ENCODE assay signal across 8 mouse cellular contexts in the genomic region with DNA sequence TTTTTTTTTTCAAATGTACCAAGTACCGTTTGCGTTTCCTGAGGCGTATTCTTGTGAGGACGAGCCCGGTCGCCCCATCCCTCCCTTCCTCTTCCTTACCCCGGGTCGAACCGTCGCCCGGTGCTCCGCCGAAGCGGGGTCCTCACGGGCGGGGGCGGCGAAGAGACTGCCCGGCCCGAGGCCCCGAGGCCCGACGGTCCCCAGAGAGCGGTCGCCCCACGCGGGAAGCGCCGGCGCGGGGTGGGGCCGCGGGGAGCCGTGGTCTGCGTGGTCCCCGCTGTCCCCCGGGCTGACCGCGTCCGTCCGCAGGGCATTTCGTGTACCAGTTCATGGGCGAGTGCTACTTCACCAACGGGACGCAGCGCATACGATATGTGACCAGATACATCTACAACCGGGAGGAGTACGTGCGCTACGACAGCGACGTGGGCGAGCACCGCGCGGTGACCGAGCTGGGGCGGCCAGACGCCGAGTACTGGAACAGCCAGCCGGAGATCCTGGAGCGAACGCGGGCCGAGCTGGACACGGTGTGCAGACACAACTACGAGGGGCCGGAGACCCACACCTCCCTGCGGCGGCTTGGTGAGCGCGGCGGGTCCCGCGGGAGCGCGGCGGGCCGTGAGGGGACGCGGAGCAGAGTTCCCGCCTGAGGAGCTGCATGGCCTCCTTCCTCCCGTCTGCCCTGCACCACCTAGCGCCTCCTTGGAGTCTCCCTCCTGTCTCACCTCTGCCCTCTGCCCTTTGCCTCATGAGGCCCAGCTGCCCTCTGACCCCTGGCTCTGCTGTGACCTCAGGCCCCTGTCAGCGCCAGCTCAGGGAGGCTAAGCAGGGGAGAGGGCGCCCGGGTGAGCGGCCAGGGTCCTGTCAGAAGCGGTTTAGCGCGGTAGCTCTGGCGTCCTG. TPM values are rescaled to one million over a fixed set of nuclear protein-coding genes. Genes with fewer than 3 reads are reported as not detected.
DNase-seq lines count a peak whose midpoint lies in the region; ATAC-seq and TF ChIP-seq lines count a peak whose summit lies in the region.

No protein-coding gene starts in this region.

- no peak for DNase-seq in lung, postnatal 0 days (ENCODE audit: low spot score)
- no peak for DNase-seq in lung, postnatal 36 days
- DNase-seq in embryo, embryonic 9.5 days (ENCODE audit: extremely low spot score): peak; percentile 87
- DNase-seq in induced T-regulatory cell, adult 2 months (ENCODE audit: low read depth): peak; percentile 57
- peak; percentile 49 for DNase-seq in testis, postnatal 10 days (ENCODE audit: low spot score)
- no peak for DNase-seq in urinary bladder, adult 2 months (ENCODE audit: low spot score)
- no peak for DNase-seq in left cerebral cortex, postnatal 4 days

- intact Hi-C loops in left cerebral cortex, postnatal 4 days (cut with DNase I): loop anchor here (5.0 kb wide), 1 partner anchor 48 kb away; no protein-coding TSS in a partner anchor

- H3K27ac ChIP-seq in lung, postnatal 0 days (ENCODE audit: low read length): no peak overlapping the region

- no peak overlapping the region for H3K9ac ChIP-seq in lung, postnatal 0 days (replicated peaks; ENCODE audit: low read depth)

- H3K9me3 ChIP-seq in lung, postnatal 0 days (ENCODE audit: low read length): no peaks in the 10 kb centered on the region
- 0 out of 2 replicates have a peak, but pooled peaks cover 5% of the 10 kb centered on the region for H3K9me3 ChIP-seq in megakaryocyte, embryonic 14.5 days

- H3K27me3 ChIP-seq in lung, postnatal 0 days (replicated peaks; ENCODE audit: insufficient read depth, low read length): peaks cover 21% of the 10 kb centered on the region
- H3K27me3 ChIP-seq in megakaryocyte, embryonic 14.5 days (replicated peaks): peaks cover 71% of the 10 kb centered on the region

- no peak for TF ChIP-seq EP300 in lung, postnatal 0 days (IDR thresholded peaks at IDR 0.05)

- H3K36me3 ChIP-seq in lung, postnatal 0 days (ENCODE audit: insufficient read depth, low read length): no peaks in the 10 kb centered on the region
- H3K36me3 ChIP-seq in megakaryocyte, embryonic 14.5 days (replicated peaks; ENCODE audit: low read length): no peaks in the 10 kb centered on the region

- H3K4me2 ChIP-seq in lung, postnatal 0 days (replicated peaks; ENCODE audit: low read depth, low read length): peak overlapping the region; percentile 78

- H3K4me3 ChIP-seq in lung, postnatal 0 days (ENCODE audit: low read depth, low read length): peak overlapping the region; percentile 45
- peak overlapping the region; percentile 89 for H3K4me3 ChIP-seq in megakaryocyte, embryonic 14.5 days (replicated peaks)

- peak; percentile 11; the same call in 1 of the 2 replicates for ATAC-seq in lung, postnatal 0 days

- peaks cover 6% of the 10 kb centered on the region for H3K4me1 ChIP-seq in lung, postnatal 0 days (ENCODE audit: insufficient read depth, low read depth, low read length)
- H3K4me1 ChIP-seq in megakaryocyte, embryonic 14.5 days: peaks cover 13% of the 10 kb centered on the region

- no peak for TF ChIP-seq CTCF in lung, postnatal 0 days (IDR thresholded peaks at IDR 0.05)

- 2% methylated on average over 78 of the region's 93 CpGs for WGBS in lung, postnatal 0 days

RNA-seq across cellular contexts. Expression of gene H2-Ab1, which starts 7.2 kb away (rescaled TPM):
- polyA plus RNA-seq in lung, postnatal 0 days (2015; fragmentation: Nextera tagmentation; extraction: Ambion mirVana): 17.8 and 19.2 TPM in 2 replicates
- 1.8 TPM in 1 of 2 replicates, not detected in the other for polyA plus RNA-seq in megakaryocyte, embryonic 14.5 days (2012; ENCODE audit: insufficient read depth, low replicate concordance)
- polyA plus RNA-seq in urinary bladder, adult 2 months (2012; rRNA removed): 251 and 267 TPM in 2 replicates
- total RNA-seq in left cerebral cortex, postnatal 4 days (2021): 1 to 10 TPM in 1 of 2 experiments, under 1 TPM in 1; 0.80 to 1.2 TPM

RNA-seq across cellular contexts. Expression of gene H2-Aa, which starts 22.9 kb away (rescaled TPM):
- polyA plus RNA-seq in lung, postnatal 0 days (2015; fragmentation: Nextera tagmentation; extraction: Ambion mirVana): 15.8 and 20.6 TPM in 2 replicates
- 0.64 TPM in 1 of 2 replicates, not detected in the other for polyA plus RNA-seq in megakaryocyte, embryonic 14.5 days (2012; ENCODE audit: insufficient read depth, low replicate concordance)
- polyA plus RNA-seq in urinary bladder, adult 2 months (2012; rRNA removed): 281 and 288 TPM in 2 replicates
- 1 to 10 TPM in 1 of 2 experiments, under 1 TPM in 1; 0.68 to 1.2 TPM for total RNA-seq in left cerebral cortex, postnatal 4 days (2021)

RNA-seq across cellular contexts. Expression of gene H2-Ob, which starts 26.0 kb away (rescaled TPM):
- 0.43 and 1.2 TPM in 2 replicates for polyA plus RNA-seq in lung, postnatal 0 days (2015; fragmentation: Nextera tagmentation; extraction: Ambion mirVana)
- polyA plus RNA-seq in megakaryocyte, embryonic 14.5 days (2012; ENCODE audit: insufficient read depth, low replicate concordance): 0.76 TPM in 1 of 2 replicates, not detected in the other
- polyA plus RNA-seq in urinary bladder, adult 2 months (2012; rRNA removed): 2.7 and 5.0 TPM in 2 replicates
- total RNA-seq in left cerebral cortex, postnatal 4 days (2021): not detected

RNA-seq across cellular contexts. Expression of gene H2-Eb1, which starts 41.0 kb away (rescaled TPM):
- 11.9 and 12.6 TPM in 2 replicates for polyA plus RNA-seq in lung, postnatal 0 days (2015; fragmentation: Nextera tagmentation; extraction: Ambion mirVana)
- polyA plus RNA-seq in megakaryocyte, embryonic 14.5 days (2012; ENCODE audit: insufficient read depth, low replicate concordance): 2.8 TPM in 1 of 2 replicates, not detected in the other
- 248 and 252 TPM in 2 replicates for polyA plus RNA-seq in urinary bladder, adult 2 months (2012; rRNA removed)
- total RNA-seq in left cerebral cortex, postnatal 4 days (2021): 1 to 10 TPM in 1 of 2 experiments, under 1 TPM in 1; 0.48 to 2.3 TPM

Comparison
In these comparisons a context has a peak if more than half of its experiments do, and no peak if none do; other contexts are left out.
1. DNase-seq: peak in embryo, embryonic 9.5 days (single experiment), induced T-regulatory cell, adult 2 months (single experiment) and testis, postnatal 10 days (single experiment); none in lung, postnatal 0 days (single experiment), lung, postnatal 36 days (single experiment), urinary bladder, adult 2 months (single experiment) and left cerebral cortex, postnatal 4 days (single experiment).
2. RNA of gene H2-Ab1, which starts 7.2 kb away (polyA plus RNA-seq): 251 to 267 TPM in urinary bladder, adult 2 months; 17.8 to 19.2 TPM in lung, postnatal 0 days and 1.8 TPM in megakaryocyte, embryonic 14.5 days; every median in the first group is over 10 times any median in the second.
3. RNA of gene H2-Aa, which starts 22.9 kb away (polyA plus RNA-seq): 281 to 288 TPM in urinary bladder, adult 2 months and 15.8 to 20.6 TPM in lung, postnatal 0 days; 0.64 TPM in megakaryocyte, embryonic 14.5 days; every median in the first group is over 10 times any median in the second.